Mouse (Mus musculus) midbrain, embryonic 13.5 days (tissue): Measurements from ENCODE around the gene Camk2n2. TPM values are rescaled to one million over a fixed set of nuclear protein-coding genes. Genes with fewer than 3 reads are reported as not detected.
A peak's percentile ranks its signal among the peaks of the same experiment; 100 is the strongest.

ENCODE experiments used
- microRNA counts: library from miRNA; unstranded; fragments of <30 nt; microRNA quantifications from one replicate; lab custom pipeline; 2016
- microRNA-seq: library from miRNA; unstranded; fragments of <30 nt; microRNA quantifications from one replicate; pipeline ENCODE4, GENCODE M21; 2016
- polyA plus RNA-seq: library from polyadenylated mRNA; unstranded; fragments of >200 nt; fragmentation: Nextera tagmentation; extraction: Ambion mirVana; gene quantifications from 2 replicates; pipeline ENCODE4 v1.2.1, GENCODE M21; 2015

Gene Camk2n2
- polyA plus RNA-seq, 1 experiment from 2014 or later = 17.6 TPM

MicroRNAs encoded within 50 kb of the gene (microRNA counts, 519-probe panel; counts per million panel counts)
- microRNA mmu-miR-1224 (lab: Ali Mortazavi, UCI) = 2,530 counts per million, percentile 62 among the panel's probes with 10 or more counts

Small RNA genes within 50 kb of the gene (microRNA-seq; reads per million reads assigned to microRNA genes)
- 18.4 reads per million, percentile 35 among the genes with 10 or more reads in this experiment for gene Mir1224

Other genes with a start within 250 kb of the Camk2n2 start
- gene Abcc5, start 194.9 kb downstream of the Camk2n2 start, polyA plus RNA-seq = 141 and 150 TPM in 2 replicates
- 105 and 111 TPM in 2 replicates for gene Eif2b5, start 122.5 kb downstream of the Camk2n2 start, polyA plus RNA-seq
- gene Dvl3, start 104.3 kb downstream of the Camk2n2 start, polyA plus RNA-seq = 44.0 and 49.1 TPM in 2 replicates
- 1,112 and 1,165 TPM in 2 replicates for gene Ap2m1, start 85.8 kb downstream of the Camk2n2 start, polyA plus RNA-seq
- gene Abcf3, start 72.7 kb downstream of the Camk2n2 start, polyA plus RNA-seq = 77.6 and 79.4 TPM in 2 replicates
- gene Vwa5b2, start 31.8 kb downstream of the Camk2n2 start, polyA plus RNA-seq = 9.9 and 11.9 TPM in 2 replicates
- 14.9 and 15.1 TPM in 2 replicates for gene Eef1akmt4, start 9.7 kb downstream of the Camk2n2 start, polyA plus RNA-seq
- not detected in 2 replicates for gene Gm49333, start 9.7 kb downstream of the Camk2n2 start, polyA plus RNA-seq
- gene Alg3, start 9.6 kb downstream of the Camk2n2 start, polyA plus RNA-seq = 40.6 and 43.5 TPM in 2 replicates
- 12.1 TPM in 2 replicates for gene Ece2, start 8.5 kb upstream of the Camk2n2 start, polyA plus RNA-seq
- gene Psmd2, start 30.4 kb upstream of the Camk2n2 start, polyA plus RNA-seq = 380 and 394 TPM in 2 replicates
- gene Eif4g1, start 47.0 kb upstream of the Camk2n2 start, polyA plus RNA-seq = 148 and 162 TPM in 2 replicates
- gene Fam131a, start 72.0 kb upstream of the Camk2n2 start, polyA plus RNA-seq = 35.7 and 37.3 TPM in 2 replicates
- gene Polr2h, start 96.4 kb upstream of the Camk2n2 start, polyA plus RNA-seq = 86.3 and 87.9 TPM in 2 replicates
- 20.6 and 32.0 TPM in 2 replicates for gene Clcn2, start 96.5 kb upstream of the Camk2n2 start, polyA plus RNA-seq
- 3.8 and 4.3 TPM in 2 replicates for gene Chrd, start 111.8 kb upstream of the Camk2n2 start, polyA plus RNA-seq
- gene Thpo, start 113.2 kb upstream of the Camk2n2 start, polyA plus RNA-seq = 0.71 and 1.4 TPM in 2 replicates